Mouse (Mus musculus) forebrain, embryonic 11.5 days (tissue): ENCODE measurements around the gene Clec16a. TPM values are rescaled to one million over a fixed set of nuclear protein-coding genes. Genes with fewer than 3 reads are reported as not detected.

ENCODE experiments used
- ATAC-seq: fragments of 200-750 bp; cut with Nextera tagmentation; replicated peaks from 2 replicates; pipeline ENCODE4 v1.8.0; 2017; ENCODE audit warnings: moderate TSS enrichment; ENCODE audit not compliant: low FRiP score
- DNase-seq: peaks from one replicate; pipeline ENCODE4 v3.0.0-alpha.2; 2017; ENCODE audit warnings: low spot score
- H3K27ac ChIP-seq: fragments of 300-500 bp; sonication (generic); 2 replicates; pipeline ENCODE4 v1.5.1; 2014; ENCODE audit warnings: low read depth, low read length
- H3K27me3 ChIP-seq: fragments of 300-500 bp; sonication (generic); 2 replicates; pipeline ENCODE4 v1.6.1; 2014; ENCODE audit warnings: mild to moderate bottlenecking, low read length, mixed read lengths; ENCODE audit not compliant: control insufficient read depth, insufficient read depth
- H3K36me3 ChIP-seq: fragments of 300-500 bp; sonication (generic); 2 replicates; pipeline ENCODE4 v1.6.1; 2014; ENCODE audit warnings: mild to moderate bottlenecking, low read length, moderate library complexity, mixed read lengths; ENCODE audit not compliant: control insufficient read depth, insufficient read depth
- H3K4me1 ChIP-seq: fragments of 300-500 bp; sonication (generic); replicated peaks from 2 replicates; pipeline ENCODE4 v1.6.1; 2014; ENCODE audit warnings: low read length, mixed read lengths; ENCODE audit not compliant: control insufficient read depth, insufficient read depth
- H3K4me2 ChIP-seq: fragments of 300-500 bp; sonication (generic); 2 replicates; pipeline ENCODE4 v1.6.1; 2014; ENCODE audit warnings: low read depth, mild to moderate bottlenecking, low read length, moderate library complexity, mixed read lengths; ENCODE audit not compliant: severe bottlenecking
- H3K4me3 ChIP-seq: fragments of 300-500 bp; sonication (generic); 2 replicates; pipeline ENCODE4 v1.5.1; 2014; ENCODE audit warnings: low read depth, low read length
- H3K9ac ChIP-seq: fragments of 300-500 bp; sonication (generic); 2 replicates; pipeline ENCODE4 v1.6.1; 2014; ENCODE audit warnings: low read length
- H3K9me3 ChIP-seq: fragments of 300-500 bp; sonication (generic); 2 replicates; pipeline ENCODE4 v1.6.1; 2016; ENCODE audit warnings: low read length, mixed read lengths; ENCODE audit not compliant: control insufficient read depth
- WGBS: fragments of 180-500 bp; shearing (Covaris S2); extraction: QIAGEN DNeasy Blood & Tissue Kit; methylation state at CpG from one replicate; pipeline ENCODE4 v1.1.7; 2014; 5-methylcytosine and 5-hydroxymethylcytosine counted together
- polyA plus RNA-seq: library from polyadenylated mRNA; unstranded; fragments of >200 nt; fragmentation: Nextera tagmentation; extraction: Ambion mirVana; gene quantifications from 2 replicates; pipeline ENCODE4 v1.2.1, GENCODE M21; 2014

Gene Clec16a
- polyA plus RNA-seq, 1 experiment from 2014 or later: 44.6 TPM

GRCm38 (mm10) chr16:10675612-10676011, 130.5 kb downstream of the Clec16a start:
- no peak for ATAC-seq
- Histone ChIP-seq H3K9me3 (no peaks in the 10 kb centered on the region), H3K4me1 (no peaks in the 10 kb centered on the region), H3K27me3 (no peaks in the 10 kb centered on the region), H3K9ac (no peak overlapping the region), H3K4me2 (no peak overlapping the region), H3K4me3 (no peak overlapping the region), H3K27ac (no peak overlapping the region), H3K36me3 (no peaks in the 10 kb centered on the region)
- DNase-seq: no peak
- WGBS: 80% methylated on average over 1 of the region's 1 CpGs

- Histone ChIP-seq H3K9me3 (no peaks in the 10 kb centered on the region), H3K27ac (no peak overlapping the region), H3K27me3 (no peaks in the 10 kb centered on the region), H3K4me2 (no peak overlapping the region), H3K36me3 (no peaks in the 10 kb centered on the region), H3K4me1 (no peaks in the 10 kb centered on the region), H3K9ac (no peak overlapping the region), H3K4me3 (no peak overlapping the region)
- no peak for DNase-seq
- 75% methylated on average over 3 of the region's 3 CpGs for WGBS
- no peak for ATAC-seq
These were observed 131.4 kb downstream of the Clec16a start for GRCm38 (mm10) chr16:10676461-10677066.

- no peak overlapping the region for H3K9ac ChIP-seq
- H3K27me3 ChIP-seq: no peaks in the 10 kb centered on the region
- H3K9me3 ChIP-seq: no peaks in the 10 kb centered on the region
- no peaks in the 10 kb centered on the region for H3K36me3 ChIP-seq
- 80% methylated on average over 2 of the region's 2 CpGs for WGBS
- no peaks in the 10 kb centered on the region for H3K4me1 ChIP-seq
- no peak for DNase-seq
- H3K27ac ChIP-seq: no peak overlapping the region
- no peak for ATAC-seq
- no peak overlapping the region for H3K4me2 ChIP-seq
- no peak overlapping the region for H3K4me3 ChIP-seq
These were observed 137.4 kb downstream of the Clec16a start for GRCm38 (mm10) chr16:10682521-10682920.

GRCm38 (mm10) chr16:10683193-10684000, 138.3 kb downstream of the Clec16a start:
- DNase-seq (no peak), ATAC-seq (no peak)
- Histone ChIP-seq H3K4me2 (no peak overlapping the region), H3K4me1 (no peaks in the 10 kb centered on the region), H3K4me3 (no peak overlapping the region), H3K27me3 (no peaks in the 10 kb centered on the region), H3K27ac (no peak overlapping the region), H3K9ac (no peak overlapping the region), H3K36me3 (no peaks in the 10 kb centered on the region), H3K9me3 (no peaks in the 10 kb centered on the region)
- WGBS: 86% methylated on average over 8 of the region's 8 CpGs

DNA sequence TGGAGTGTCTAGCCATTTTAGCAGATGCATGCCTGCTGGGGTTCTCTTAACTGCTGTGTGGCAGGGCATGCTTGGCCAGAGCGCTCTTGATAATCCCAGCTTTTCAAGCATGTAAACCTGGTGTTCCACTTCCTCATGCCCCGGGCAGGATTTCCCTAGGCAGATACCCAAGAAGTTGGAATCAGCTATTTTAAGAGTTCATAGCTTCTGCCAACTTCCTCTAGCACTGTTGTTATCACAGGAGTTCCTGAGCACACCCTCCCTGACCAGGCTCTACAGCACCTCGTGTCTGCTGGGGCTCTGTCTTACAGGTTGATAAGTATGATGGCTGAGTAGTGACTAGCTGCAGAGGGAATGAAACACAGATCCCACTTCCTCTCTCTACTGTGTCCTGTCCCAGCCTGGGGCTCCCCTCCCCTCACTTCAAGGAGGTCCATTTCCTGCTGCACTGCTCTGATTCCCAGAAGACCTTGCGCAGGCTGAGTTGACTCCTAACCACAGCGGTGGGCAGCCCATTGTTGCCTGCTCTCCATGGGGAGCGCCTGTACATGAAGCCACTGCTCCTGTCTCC, 144.7 kb downstream of the Clec16a start:
- Histone ChIP-seq H3K4me3 (no peak overlapping the region), H3K9ac (no peak overlapping the region), H3K27me3 (no peaks in the 10 kb centered on the region), H3K36me3 (no peaks in the 10 kb centered on the region), H3K27ac (no peak overlapping the region), H3K9me3 (no peaks in the 10 kb centered on the region), H3K4me2 (no peak overlapping the region), H3K4me1 (no peaks in the 10 kb centered on the region)
- DNase-seq (no peak), ATAC-seq (no peak)
- WGBS: 81% methylated on average over 6 of the region's 6 CpGs

- DNase-seq: no peak
- Histone ChIP-seq H3K27me3 (no peaks in the 10 kb centered on the region), H3K27ac (no peak overlapping the region), H3K36me3 (no peaks in the 10 kb centered on the region), H3K4me3 (no peak overlapping the region), H3K4me2 (no peak overlapping the region), H3K9ac (no peak overlapping the region), H3K9me3 (no peaks in the 10 kb centered on the region), H3K4me1 (no peaks in the 10 kb centered on the region)
- 88% methylated on average over 3 of the region's 3 CpGs for WGBS
- ATAC-seq: no peak
These were observed 145.3 kb downstream of the Clec16a start for GRCm38 (mm10) chr16:10690442-10690841.

DNA sequence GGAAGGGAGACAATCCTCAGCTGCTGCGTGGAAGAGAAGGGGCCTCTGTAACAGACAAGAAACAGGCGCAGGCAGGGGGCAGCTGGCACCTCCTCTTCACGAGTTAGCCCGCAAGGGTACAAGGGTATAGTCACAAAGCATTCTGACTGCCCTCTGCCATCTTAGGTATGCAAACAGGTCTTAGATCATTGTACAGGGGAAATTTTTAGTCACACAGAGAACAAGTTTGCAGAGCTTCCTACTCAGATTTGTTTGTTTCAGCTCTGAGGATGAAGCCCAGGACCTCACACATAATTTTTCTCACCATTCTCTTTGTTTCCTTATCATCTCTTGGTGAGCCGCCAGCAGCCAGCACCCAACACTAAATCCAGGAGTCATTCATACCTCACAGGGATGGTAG, 146.6 kb downstream of the Clec16a start:
- ATAC-seq (no peak), DNase-seq (no peak)
- Histone ChIP-seq H3K36me3 (no peaks in the 10 kb centered on the region), H3K27me3 (no peaks in the 10 kb centered on the region), H3K27ac (no peak overlapping the region), H3K4me3 (no peak overlapping the region), H3K4me1 (no peaks in the 10 kb centered on the region), H3K9me3 (no peaks in the 10 kb centered on the region), H3K4me2 (no peak overlapping the region), H3K9ac (no peak overlapping the region)
- 89% methylated on average over 5 of the region's 5 CpGs for WGBS

- no peak overlapping the region for H3K4me2 ChIP-seq
- no peaks in the 10 kb centered on the region for H3K9me3 ChIP-seq
- H3K36me3 ChIP-seq: no peaks in the 10 kb centered on the region
- H3K9ac ChIP-seq: no peak overlapping the region
- no peak overlapping the region for H3K4me3 ChIP-seq
- no peak for DNase-seq
- no peak for ATAC-seq
- no peaks in the 10 kb centered on the region for H3K4me1 ChIP-seq
- 73% methylated on average over 8 of the region's 8 CpGs for WGBS
- no peak overlapping the region for H3K27ac ChIP-seq
- no peaks in the 10 kb centered on the region for H3K27me3 ChIP-seq
These were observed 147.7 kb downstream of the Clec16a start for GRCm38 (mm10) chr16:10692848-10693247.
